Mouse (Mus musculus): ENCODE data around the gene Gm16867.
"Not testable (repeated sequence)": the region's sequence is repeated elsewhere in the genome, so short reads cannot be mapped to it uniquely, and the experiment has no call there.

The Gm16867 gene

DNA sequence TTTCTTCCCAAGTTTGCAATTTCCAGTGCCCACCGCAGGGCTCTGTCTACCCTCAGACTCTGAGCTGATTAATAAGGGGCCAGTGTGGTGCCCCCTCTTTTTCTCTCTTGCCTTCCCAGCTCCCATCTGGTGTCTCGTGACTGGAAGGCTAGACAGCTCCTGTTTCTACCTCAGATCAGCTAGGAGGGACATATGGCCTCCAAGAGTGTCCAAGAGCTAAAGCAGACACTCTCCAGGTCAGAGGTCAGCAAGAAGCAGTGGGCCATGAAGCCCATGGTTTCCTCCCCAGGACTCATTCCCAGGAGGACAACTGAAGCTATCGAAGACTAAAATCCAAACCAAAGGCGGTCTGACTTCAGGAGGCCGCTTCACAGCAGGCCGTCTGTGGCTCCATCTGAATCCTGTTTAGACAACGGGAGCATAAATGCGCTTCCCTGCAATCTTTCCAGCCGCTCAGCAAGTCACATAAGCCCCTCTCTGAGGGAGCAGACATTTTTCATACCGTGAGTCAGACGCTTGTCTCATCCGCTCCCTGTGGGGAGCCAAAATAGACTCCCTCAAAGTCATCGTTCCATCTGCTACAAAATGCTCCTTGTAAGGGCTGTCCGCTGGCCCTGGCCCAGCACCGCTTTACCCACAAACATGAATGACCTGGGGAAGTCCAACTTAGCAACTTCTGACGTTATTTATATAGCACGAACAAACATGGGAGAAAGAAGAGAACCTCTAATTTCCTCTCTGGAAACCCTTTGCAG is 35.4 kb downstream of the Gm16867 start:
- DNase-seq (ENCODE audit: low read depth, low spot score) = not testable (repeated sequence)

DNA sequence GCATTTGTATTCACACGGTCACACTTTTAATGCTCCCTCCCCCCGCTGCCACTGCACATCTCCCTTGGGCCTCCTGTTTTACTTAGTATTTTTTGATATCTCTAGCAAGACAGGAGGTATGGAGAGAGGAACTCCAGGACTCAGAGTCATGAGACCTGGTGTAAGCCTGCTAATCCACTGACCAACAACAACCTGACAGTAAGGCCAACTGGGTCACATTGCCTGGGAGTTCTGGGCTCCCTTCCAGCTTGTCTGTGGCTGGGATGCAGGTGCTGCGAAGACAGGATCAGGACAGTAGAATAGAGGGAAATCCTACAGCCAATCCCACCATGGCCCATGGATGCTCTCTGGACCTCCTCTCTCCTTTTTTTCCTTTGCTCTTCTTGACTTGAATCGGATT is 38.7 kb downstream of the Gm16867 start:
- DNase-seq (ENCODE audit: low read depth, low spot score) = not testable (repeated sequence)

DNA sequence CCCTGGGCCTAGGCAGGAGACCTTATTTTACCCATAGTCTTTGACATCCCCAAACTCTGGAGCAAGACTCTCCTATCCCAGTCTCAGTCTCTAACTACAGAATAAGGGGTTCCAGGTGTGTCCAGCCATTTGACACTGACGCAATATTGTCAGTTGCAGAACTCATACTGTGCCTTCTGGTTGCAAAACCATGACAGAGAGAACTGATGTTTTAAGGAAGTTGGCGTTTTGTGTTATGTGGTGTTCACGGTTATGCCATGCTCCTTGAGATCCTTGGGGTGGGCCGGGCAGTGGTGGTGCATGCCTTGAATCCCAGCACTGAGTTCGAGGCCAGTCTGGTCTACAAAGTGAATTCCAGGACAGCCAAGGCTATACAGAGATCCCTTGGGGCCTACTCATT is 45.5 kb downstream of the Gm16867 start:
- not testable (repeated sequence) for DNase-seq (ENCODE audit: low read depth, low spot score)

DNA sequence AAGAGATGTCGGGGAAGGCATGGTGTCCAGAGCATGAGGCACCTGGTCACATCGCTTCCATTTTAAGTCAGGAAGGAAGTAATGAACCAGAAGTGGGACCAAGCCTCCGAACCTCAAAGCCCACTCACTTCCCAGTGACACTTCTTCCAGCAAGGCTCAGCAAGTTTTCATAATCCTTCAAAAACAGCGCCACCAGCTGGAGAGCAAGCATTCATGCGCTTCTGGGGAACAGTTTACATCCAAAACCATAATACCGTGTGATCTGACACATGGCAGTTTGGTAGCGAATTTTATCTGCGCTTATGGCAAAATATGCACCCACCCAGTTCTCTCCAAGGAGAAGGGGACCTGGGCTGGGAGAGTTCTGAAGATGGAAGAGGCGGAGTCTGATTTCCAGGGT is 48.5 kb downstream of the Gm16867 start:
- not testable (repeated sequence) for DNase-seq (ENCODE audit: low read depth, low spot score)

DNA sequence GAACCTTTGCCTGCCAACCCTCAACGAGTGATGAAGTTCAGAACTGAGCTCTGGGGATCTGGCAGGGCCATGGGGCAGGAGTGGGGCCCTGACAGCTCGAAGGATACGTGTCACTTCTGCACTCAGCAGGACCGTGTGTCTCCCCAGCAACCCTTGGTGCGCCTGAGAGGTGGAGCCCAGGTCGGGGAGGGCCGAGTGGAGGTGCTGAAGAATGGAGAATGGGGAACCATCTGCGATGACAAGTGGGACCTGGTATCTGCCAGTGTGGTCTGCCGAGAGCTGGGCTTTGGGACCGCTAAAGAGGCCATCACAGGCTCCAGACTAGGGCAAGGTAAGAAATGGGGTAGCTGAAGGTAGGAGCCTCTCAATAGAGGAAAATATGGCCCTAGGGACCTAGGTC is 54.3 kb downstream of the Gm16867 start:
- not testable (repeated sequence) for DNase-seq (ENCODE audit: low read depth, low spot score)

DNA sequence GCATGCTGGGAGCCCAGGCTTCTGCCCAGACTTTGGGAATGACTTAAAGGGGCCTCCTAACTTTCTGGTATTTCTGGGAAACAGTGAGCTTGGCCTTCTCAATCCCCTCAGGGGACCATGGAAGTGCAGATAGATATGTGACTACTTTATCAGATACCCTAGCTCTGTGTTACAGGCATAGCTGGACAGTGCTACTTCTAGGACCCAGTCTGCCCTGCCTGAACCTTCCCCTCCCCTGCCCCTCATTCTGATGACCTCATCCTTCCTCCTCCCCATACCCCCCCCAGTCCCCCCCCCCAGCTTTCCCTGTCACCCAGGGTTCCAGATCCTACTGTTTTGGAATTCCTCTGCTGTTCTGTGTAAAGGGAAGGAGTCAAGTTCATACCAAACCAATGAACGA is 56.2 kb downstream of the Gm16867 start:
- DNase-seq (ENCODE audit: low read depth, low spot score) = not testable (repeated sequence)

DNA sequence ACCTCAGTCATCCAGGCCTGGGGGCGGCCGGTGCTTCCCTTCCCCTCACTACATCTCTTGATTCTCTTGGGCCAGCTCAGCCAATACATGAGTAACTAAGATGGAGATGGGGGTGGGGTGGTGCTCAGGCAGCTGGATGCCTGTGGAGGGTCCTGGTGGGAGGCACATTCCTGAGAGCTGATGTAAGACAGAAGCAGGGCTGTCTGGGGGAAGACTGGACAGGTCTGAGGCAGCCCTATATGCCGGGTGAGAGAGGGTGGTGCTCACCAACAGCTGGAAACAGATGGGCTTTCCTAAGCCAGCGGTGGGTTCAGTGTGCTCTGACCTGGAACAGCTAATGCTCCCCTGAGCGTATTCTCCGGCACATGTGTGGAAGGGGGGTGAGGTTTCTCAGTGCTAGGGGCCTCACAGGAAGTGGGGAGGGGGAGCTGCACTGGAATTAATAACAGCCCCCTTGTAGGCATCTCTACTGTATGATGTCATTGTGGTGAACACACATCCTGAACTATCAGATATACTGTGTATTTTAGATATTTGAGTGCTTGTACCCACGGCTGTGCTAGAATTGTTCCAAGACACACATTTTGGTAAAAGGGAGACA is 60.0 kb downstream of the Gm16867 start:
- DNase-seq (ENCODE audit: low read depth, low spot score) = not testable (repeated sequence)

DNA sequence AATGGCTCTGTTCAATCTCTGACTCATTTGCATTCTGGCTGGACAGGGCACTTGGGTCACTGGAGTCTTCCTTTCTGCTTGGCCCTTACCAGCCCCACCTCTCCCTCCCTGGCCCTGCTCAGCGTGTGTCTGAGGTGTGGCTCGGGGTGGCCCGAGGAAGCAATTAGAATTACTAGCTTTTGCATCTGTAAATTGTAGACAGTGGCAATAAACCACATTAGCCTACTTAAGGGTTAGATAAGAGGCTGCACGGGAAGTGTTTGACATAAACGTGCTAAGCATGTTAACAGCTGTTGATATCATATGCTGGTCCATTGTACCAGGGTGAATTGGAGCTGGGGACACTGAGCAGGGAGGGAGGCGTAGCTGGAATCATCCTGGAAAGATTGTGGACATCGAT is 62.2 kb downstream of the Gm16867 start:
- DNase-seq (ENCODE audit: low read depth, low spot score) = not testable (repeated sequence)

DNA sequence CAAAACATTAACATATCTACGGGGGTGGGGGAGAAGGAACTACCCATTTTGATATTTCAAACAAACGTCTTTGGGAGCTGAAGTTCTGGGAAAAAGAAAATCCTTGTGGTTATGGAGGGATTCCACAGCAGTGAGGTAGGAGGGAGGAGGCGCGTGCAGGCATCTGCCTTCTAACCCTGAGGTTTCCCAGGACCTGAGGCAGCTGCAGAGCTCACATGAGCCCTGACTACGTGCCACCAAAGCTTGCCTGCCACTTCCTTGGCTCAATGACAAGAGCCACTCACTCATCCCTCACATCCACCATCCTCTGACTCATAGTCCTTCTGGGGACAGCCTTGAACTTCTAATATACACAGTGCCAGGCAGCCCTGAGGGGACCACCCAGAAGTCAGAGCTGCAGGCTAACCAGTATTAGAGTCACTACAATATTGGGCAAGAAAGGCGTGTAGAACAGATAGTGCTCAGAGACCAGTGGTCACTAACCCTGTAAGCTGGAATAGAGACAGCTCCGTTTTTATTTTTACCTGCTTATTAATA is 64.4 kb downstream of the Gm16867 start:
- DNase-seq (ENCODE audit: low read depth, low spot score) = not testable (repeated sequence)

DNA sequence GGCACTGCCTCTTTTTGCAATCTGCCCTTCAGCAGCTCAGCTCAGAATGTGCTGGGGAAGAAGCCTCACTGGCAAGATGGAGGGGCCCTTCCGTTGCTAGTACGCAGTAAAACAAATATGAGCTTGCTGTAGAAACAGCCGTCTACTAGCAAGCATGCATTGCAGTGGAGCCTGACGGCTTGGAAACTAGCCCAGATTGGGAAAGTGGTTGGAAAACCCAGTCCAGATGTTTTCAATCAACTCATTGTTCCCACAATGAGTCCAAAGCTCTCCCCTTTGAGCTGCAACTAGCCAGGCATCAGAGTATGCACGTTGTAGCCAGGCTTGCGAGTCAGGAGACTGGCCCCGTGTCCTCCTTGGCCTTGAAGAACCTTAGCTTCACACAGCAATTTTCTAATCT is 82.2 kb downstream of the Gm16867 start:
- DNase-seq (ENCODE audit: low read depth, low spot score) = not testable (repeated sequence)

DNA sequence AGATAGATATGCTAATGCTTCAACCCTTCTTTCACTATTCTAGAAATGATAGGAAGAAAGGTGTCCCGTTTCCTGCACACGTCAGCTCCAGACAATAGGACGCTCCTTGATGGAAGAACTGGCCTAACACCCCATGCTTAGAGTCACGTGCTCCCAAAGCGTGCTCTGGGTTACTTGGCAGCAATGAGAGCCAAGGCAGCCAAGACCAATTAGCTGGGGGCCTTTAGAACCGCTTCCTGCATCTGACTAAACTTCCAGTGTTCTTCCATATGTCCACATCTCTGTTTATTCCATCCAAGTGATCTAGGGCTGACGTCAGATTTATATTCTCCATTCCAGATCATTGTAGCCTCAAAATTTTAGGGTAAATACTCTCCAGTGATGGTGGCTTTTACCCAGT is 85.6 kb downstream of the Gm16867 start:
- not testable (repeated sequence) for DNase-seq (ENCODE audit: low read depth, low spot score)
